Mouse (Mus musculus) CH12.LX (cell line): Measurements from ENCODE around the gene Agk.
A peak's percentile ranks its signal among the peaks of the same experiment; 100 is the strongest.

ENCODE experiments used
- CHD1 ChIP-seq: IDR thresholded peaks from 2 replicates; pipeline ENCODE4 v1.6.1; 2012; ENCODE audit warnings: low read depth, low read length, improper control_type of control experiment, inconsistent platforms
- CTCF ChIP-seq, 2 experiments: IDR thresholded peaks in 1 of 2; conservative IDR thresholded peaks in 1 of 2; 2 replicates each; pipeline ENCODE4 v1.5.1; 2011 to 2012; ENCODE audit warnings: low read depth in 2 of 2, low read length in 2 of 2, improper control_type of control experiment in 1 of 2, inconsistent platforms in 1 of 2, mild to moderate bottlenecking in 1 of 2, moderate library complexity in 1 of 2
- ELF1 ChIP-seq: IDR thresholded peaks from 2 replicates; pipeline ENCODE4 v1.6.1; 2014; ENCODE audit warnings: low read depth, mild to moderate bottlenecking, inconsistent platforms, low read length, improper control_type of control experiment
- IRF4 ChIP-seq: IDR thresholded peaks from 2 replicates; pipeline ENCODE4 v1.6.1; 2014; ENCODE audit warnings: low read depth, mild to moderate bottlenecking, inconsistent platforms, low read length, improper control_type of control experiment
- MYC ChIP-seq: IDR thresholded peaks from 2 replicates; pipeline ENCODE4 v1.6.1; 2011; ENCODE audit warnings: low read depth, mild to moderate bottlenecking, improper control_type of control experiment, low read length
- POLR2A ChIP-seq: IDR thresholded peaks from 2 replicates; pipeline ENCODE4 v1.6.1; 2011; ENCODE audit warnings: low read depth, mild to moderate bottlenecking, improper control_type of control experiment, low read length
- SIN3A ChIP-seq: IDR thresholded peaks from 2 replicates; pipeline ENCODE4 v1.6.1; 2012; ENCODE audit warnings: low read length, improper control_type of control experiment, inconsistent platforms
- SMC3 ChIP-seq: IDR thresholded peaks from 2 replicates; pipeline ENCODE4 v1.6.1; 2011; ENCODE audit warnings: low read depth, low read length, improper control_type of control experiment
- USF1 ChIP-seq: IDR thresholded peaks from 2 replicates; pipeline ENCODE4 v1.6.1; 2014; ENCODE audit warnings: low read depth, mild to moderate bottlenecking, inconsistent platforms, low read length, improper control_type of control experiment
- ZKSCAN1 ChIP-seq: IDR thresholded peaks from 2 replicates; pipeline ENCODE4 v1.6.1; 2012; ENCODE audit warnings: low read depth, inconsistent platforms, low read length, improper control_type of control experiment, borderline replicate concordance

DNA sequence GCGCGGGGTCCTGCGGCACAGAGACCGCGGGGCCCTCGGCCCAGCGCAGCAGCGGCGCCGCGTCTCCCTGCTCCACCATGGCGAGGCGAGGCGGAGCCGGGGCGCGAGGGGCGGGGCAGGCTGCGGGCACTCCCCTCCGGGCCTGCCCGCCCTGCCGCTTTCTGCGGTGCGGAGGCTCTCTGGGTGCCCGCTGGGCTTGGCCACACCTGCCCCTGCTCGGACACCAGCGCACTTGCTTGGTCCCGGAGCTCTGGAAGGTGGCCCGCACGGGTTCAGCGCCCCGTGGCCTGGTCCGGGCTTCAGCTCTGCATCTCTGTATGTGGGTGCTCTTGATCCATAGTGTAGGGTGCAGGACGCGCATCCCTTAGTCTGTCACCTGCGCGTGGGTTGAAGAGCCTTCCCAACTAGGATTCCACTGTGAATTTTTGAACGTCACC lies 111.1 kb downstream of the Agk start, which contains the start of gene E330009J07Rik:
- TF ChIP-seq MYC (no peak), CTCF (conservative IDR thresholded peaks at IDR 0.05 in 1 of 2, IDR thresholded peaks at IDR 0.05 in 1 of 2; ENCODE audit: low read depth in 2 of 2, low read length in 2 of 2) (no peak), ZKSCAN1 (no peak), SIN3A (no peak), USF1 (no peak), IRF4 (no peak; the same call in 1 of the 2 replicates), POLR2A (peak; percentile 80), SMC3 (no peak), ELF1 (no peak), CHD1 (no peak)
